Mouse (Mus musculus): ENCODE measurements around the gene Ulk4.
A peak's percentile ranks its signal among the peaks of the same experiment; 100 is the strongest.

Gene Ulk4

DNA sequence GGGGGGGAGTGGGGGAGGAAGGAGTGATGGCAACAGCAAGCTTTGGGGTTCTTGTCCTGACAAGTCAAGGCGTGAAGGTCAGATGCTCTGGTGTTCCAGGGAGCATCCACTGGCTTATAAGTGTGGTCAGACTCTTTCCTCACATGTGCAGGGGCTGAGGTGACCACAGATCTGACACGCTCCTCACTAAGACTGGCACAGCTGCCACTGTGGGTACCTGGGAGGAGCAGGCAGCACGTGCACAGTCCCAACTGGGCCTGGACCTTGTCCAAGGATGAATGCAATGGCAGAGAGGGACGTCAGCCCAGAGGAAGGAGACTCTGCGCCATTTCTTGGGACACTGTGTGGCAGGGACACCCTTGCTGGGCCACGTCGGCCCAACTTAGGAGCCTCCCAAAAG lies 295.2 kb downstream of the Ulk4 start:
- no peak for DNase-seq (ENCODE audit: low read depth)

DNA sequence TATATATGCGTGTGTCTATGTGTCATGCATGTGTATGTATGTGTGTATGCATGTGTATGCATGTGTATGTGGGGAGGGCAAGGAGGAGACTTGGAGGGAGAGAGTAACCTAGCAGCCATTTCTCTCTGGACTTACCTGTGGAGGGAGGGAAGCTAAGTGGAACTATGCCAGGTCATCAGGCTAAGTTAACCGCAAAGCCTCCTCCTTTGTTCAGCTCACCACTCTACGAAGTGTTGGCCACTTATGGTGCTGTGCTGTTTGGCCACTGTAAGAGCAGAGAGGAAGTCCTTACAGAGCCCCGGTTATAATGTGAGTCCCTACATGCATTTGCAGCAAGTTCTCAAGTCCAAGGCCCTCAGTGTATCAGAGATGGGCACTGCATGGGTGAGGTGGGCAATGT lies 300.1 kb downstream of the Ulk4 start:
- no peak for DNase-seq (ENCODE audit: low read depth)

DNA sequence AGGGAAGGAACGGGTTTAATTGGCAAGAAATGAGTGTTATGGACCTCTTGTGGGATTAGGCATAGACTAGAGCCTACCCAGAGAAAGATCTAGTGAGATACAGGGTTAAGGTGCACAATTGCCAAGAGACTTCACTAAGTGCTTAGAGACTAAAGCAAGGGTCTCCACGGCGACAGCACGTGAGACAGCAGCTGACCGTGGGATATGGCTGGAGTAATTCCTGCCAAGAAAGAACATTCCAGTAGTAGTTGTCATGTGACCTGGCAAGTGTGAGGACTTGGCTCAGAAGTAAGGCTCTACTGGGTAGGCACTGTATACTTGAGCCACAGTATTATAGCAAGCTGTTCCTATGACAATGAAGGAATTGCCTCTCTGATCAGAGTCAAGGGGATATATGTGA lies 300.8 kb downstream of the Ulk4 start:
- DNase-seq (ENCODE audit: low read depth), result no peak

DNA sequence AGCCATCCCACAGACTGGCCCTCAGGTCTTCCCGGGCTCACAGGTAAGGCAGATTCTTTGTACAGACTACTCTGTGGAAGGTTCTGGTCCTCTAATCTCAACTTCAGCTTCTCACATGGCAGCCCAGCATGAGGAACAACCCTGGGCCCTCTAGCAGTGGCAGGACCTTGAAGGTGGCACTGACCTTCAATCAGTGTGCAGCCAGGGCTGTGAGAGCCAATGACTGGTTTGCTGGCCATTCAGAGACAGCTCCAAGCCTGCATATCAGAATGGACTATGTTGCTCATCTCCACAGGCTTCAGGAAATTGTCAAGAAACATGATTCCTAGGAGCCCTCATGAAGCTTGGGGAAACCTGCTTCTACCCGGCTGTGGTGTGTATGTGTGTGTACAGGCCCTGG lies 302.8 kb downstream of the Ulk4 start:
- no peak for DNase-seq (ENCODE audit: low read depth)

DNA sequence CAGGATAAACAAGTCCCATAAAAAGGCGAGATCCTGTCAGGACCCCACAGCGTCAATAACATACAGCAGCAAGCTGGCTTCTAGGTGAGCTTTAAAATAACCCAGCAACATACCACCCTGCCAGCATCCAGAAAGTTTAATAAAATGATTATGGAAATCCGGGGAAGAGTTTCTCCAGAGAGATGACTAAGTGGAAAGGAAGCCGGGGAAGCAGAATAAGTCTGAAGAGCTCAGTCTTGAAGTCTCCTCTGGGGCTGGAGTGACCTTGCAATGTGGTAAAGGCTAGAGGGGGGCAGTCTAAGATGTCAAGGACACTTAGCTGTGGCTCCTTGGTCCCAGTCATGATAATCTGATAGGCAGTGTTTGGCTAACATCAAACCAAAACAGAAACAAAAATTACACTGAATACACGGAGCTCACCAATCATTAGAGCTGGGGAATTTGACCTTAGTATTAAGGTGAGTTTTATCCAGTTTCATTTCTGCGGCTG lies 303.9 kb downstream of the Ulk4 start:
- DNase-seq (ENCODE audit: low read depth), result no peak

DNA sequence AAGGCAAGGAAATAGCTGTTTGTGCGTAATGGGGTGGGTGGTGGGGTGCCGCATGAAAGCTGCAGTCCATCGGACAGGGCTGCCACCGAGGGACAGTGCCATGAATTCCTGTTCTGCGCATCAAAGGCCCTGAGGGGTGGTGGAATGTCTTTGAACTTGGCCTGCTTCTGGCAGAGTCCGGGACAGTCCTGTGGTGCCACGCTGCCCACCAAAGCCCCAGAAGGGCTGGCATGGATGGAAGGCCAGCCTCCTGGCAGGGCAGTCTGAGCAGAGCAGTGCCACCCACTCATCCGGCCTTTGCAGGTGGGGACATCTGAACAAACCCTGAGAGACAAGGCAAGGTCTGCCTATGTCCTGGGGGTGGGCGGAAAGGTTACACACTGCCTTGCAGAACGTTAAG lies 312.0 kb downstream of the Ulk4 start:
- DNase-seq (ENCODE audit: low read depth), result no peak

DNA sequence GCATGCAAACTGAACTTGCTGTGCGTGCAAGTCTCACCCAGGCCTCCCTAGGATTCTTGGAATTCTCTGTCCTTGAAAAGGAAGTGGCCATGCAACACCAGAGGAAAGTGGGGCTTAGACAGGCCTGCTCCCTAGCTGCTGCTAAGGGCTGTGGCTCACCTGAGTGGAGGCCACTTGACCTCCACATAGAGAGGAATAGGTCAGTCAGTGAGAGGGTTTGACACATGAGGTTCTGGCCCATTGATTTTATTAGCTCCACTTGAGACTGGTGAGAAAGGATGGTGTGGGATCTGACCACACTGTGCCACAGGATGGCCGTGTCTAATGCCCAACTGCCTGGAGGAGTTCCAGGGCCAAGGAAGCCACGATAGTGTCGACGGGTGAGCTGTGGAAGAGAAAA lies 312.8 kb downstream of the Ulk4 start:
- no peak for DNase-seq (ENCODE audit: low read depth)

DNA sequence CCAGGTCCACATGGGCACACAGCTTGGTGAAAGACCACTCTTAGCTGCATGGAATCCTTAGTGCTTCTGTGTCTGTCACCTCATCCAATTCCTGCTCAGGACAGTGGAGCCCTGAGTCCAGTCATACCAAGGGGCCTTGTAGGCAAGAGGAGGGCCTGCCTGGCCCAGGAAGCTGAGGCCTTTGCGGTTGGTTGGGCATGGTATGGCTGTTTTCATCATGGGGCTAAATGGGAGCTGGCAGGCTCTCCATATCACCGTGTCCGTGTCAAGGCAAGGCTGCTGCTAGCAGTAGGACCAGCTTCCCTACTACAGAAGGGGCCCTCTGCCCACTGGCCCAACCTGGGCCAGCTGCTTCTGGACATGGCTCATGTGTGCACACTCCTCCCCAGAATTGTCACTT lies 313.3 kb downstream of the Ulk4 start:
- no peak for DNase-seq (ENCODE audit: low read depth)

DNA sequence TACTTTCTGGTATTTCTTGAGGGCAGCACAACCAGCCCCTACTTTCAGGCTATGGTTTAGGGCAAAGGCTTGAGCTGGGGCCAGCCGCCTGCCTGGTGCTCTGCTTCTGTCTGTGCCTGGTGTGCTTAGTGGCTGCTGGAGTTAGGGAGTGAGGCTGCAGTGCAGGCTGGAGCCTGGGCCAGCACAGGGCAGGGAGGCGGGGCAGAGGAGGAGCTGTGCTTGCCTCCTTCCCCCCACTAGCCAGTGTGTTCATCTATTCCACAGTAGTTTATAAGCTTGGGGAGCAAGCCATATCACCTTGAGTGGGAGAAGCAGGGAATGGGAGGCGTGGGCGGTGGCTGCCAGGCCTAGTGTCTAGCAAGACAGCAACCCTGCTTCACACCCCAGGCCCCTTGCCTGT lies 313.9 kb downstream of the Ulk4 start:
- no peak for DNase-seq (ENCODE audit: low read depth)

DNA sequence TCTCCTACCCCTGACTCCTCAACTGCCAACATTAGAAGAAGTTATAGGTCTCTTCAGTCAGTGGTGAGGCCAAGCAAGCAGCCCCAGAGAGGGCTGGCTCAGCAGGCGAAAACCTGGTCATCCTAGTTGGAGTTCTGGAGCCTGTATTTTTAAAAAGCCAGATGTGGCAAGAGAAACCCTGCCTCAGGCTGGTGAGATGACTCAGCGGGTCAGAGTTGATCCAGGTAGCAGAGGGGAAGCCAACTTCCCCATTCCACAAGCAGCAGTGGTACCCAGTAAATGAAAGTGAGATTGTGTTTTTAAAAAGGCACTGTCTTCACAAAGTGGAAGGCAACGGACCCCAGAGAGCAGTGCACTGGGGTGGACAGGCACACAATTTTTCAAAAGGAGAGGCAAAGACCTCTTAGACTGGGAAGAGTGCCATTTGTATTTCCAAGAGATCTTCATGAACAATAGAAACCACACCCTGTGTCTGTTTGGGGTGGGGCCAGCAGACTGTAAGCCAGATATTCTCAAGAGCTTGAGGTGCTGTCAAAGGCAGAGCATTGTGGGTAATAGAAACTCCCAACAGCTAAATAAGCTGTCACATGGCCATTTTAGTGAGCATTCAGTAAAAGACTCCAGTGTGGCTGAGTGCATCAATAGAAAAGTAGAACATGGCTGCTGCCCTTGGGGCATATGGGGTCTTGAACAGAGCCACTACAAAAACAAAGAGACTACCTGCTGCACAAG lies 314.9 kb downstream of the Ulk4 start:
- peak; percentile 58 for DNase-seq (ENCODE audit: low read depth)

DNA sequence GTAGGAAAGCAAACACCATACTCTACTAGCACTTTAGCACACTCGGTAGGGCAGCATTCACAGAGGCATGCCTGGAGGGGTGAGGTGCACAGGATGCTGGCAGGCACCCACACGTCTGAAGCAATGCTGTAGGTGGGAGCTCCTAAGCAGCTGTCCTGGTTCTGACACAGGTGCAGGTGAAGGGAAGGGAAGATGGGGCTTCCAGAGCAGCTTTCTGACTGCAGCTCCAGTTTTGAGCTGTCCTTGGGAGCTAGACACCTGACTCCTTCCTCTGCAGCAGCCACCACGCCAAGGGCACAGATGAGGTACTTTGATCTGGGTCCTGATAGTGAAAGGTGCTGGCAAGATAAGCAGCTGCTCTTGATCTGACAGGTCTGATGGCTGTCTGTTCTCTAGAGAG lies 315.5 kb downstream of the Ulk4 start:
- DNase-seq (ENCODE audit: low read depth), result no peak

DNA sequence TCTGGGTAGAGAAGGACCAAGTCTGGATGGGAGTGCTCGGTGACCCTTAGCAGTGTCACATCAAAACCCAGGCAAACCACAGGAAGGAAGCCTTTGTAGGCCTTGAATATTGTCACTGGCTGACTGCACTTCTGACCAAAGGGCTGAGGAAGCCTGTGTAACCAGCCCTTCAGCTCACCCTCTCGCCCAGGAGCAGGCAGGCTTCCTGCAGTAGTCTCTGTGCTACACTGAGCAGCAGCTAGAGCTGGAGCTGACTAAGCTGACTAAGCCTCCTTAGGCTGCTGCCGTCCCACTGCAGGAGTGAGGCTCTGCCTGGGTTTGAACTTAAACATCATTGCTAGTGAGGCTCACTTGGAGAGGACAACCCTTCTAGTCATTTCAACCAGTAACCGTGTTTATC lies 316.4 kb downstream of the Ulk4 start:
- no peak for DNase-seq (ENCODE audit: low read depth)

DNA sequence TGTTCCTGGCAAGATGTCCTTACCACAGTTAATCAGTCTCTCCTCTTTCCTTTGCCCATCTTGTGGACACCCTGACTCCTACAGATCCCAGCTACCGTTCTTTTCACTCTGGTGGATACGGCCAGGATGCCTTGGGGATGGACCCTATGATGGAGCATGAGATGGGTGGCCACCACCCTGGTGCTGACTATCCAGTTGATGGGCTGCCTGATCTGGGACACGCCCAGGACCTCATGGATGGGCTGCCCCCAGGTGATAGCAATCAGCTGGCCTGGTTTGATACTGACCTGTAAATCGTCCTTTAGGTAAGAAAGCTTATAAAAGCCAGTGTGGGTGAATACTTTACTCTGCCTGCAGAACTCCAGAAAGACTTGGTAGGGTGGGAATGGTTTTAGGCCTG lies 317.8 kb downstream of the Ulk4 start:
- DNase-seq (ENCODE audit: low read depth), result no peak

DNA sequence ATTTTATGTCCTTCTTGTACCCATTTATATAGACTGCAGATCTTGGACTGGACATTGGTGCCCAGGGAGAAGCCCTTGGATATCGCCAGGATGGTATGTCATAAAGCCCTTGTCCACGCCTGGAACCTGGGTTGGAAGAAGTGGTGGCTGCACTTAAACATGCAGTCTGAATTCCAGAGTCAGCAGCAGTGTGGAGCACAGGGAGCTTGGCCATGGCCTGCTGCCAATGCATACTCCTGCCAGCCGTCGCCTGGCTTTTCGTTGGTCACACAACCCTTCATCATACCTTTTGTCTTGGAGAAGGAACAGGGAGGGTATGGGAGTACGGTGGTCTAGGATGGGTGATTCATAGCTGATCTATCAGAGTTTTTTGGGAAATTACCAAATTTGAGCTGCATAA lies 318.4 kb downstream of the Ulk4 start:
- no peak for DNase-seq (ENCODE audit: low read depth)

DNA sequence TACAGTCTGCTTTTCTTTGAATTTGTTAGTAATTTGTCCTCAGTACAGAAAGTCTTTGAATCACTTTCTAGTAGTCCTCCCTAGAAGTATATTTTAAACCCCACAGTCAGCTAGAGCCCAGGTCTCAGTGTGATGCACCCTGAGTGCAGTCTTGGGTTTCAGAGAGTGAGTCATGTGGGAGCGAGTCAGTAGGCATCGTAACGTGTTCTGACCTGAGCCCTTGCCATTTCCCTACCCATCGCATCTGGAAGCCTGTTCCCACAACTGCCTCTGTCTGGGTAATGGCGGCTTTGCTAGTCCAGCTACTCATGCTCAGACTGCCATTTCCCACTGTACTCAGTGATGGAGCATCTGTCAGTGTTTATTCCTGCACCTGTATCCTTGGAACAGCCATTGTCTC lies 318.9 kb downstream of the Ulk4 start:
- no peak for DNase-seq (ENCODE audit: low read depth)

DNA sequence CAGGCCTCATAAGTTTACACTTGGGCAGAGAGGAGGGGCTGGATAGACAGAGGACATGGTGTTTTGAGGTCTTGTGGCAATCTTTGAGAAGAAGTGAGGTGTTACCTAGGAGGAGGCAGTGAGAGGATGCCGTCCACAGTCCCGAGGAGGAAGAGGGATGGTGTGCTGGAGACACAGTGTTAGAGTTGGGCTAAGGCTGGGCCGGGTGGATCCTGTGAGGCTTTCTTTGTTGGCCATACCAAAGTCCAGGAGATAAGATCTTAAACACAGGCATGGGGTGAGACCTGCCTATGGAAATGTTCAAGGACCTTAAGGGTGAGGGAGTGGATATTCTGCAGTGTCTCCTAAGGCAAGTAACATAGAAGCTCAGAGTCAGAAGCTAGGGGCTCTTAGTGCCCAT lies 325.1 kb downstream of the Ulk4 start:
- DNase-seq (ENCODE audit: low read depth), result no peak

DNA sequence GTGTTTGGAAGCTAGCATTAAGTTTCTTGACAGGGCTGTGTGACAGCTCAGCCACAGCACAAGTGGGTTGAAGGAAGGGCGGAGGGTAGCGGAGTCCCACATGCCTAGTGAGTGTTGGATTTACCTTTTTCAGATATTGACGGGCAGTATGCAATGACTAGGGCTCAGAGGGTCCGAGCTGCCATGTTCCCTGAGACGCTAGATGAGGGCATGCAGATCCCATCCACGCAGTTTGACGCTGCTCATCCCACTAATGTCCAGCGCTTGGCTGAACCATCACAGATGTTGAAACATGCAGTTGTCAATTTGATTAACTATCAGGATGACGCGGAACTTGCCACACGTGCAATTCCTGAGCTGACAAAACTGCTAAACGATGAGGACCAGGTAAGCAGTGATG lies 326.2 kb downstream of the Ulk4 start:
- DNase-seq (ENCODE audit: low read depth), result no peak

DNA sequence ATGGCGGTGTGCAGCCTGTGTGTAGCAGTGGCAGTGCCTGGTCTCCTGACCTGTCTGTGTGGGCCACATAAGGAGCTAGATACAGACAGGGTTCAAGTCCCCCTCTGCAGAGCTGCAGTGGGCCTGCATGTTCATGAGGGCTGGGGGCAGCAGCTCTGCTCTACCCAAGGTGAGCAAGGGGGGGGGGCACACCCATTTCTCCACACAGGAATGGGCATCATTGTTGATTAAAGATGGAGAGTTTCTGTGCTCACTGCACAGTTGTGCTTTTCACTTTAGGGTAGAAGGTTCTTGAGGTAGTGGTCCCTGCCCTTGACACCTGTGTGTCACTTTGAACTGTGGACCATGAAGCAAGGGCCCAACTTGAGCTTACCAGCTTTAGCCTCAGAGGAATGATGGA lies 328.2 kb downstream of the Ulk4 start:
- DNase-seq (ENCODE audit: low read depth), result no peak

DNA sequence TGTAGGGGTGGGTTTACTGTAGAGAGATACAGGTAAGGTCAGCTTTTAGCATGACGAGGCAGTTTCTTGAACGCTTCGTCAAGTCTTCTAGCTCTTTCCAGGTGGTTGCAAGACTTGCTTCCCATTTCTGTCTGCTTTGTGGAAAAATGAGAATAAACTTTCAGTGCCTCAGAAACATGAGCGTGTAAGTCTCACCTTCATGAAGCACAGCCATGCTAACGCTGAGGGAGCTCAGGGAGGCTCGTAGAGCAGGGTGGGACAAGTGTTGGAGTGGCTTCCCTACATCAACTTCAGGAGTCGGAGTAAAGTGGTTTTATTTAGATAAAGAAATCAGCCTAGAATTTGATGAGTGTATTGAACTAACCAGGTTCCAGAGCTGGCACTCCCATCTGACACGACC lies 330.9 kb downstream of the Ulk4 start:
- no peak for DNase-seq (ENCODE audit: low read depth)

DNA sequence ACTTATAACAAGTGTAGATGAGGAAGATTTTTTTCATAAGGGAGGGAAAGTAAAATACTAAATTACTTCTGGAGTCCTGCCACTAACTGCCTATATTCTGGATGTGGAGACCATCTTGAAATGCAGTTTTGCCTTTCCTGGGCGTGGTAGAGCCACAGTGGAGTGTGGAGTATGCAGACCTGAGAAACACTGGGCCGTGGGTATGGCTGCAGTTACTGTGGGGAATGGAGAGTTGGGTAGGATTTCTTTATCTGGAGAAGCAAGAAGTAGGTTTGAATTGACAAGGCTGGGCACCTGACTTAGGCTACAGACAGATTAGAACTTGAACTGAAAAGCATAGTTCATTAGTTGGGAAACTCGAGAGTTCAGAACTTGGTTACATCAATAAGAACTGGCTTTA lies 332.8 kb downstream of the Ulk4 start:
- DNase-seq (ENCODE audit: low read depth), result no peak

DNA sequence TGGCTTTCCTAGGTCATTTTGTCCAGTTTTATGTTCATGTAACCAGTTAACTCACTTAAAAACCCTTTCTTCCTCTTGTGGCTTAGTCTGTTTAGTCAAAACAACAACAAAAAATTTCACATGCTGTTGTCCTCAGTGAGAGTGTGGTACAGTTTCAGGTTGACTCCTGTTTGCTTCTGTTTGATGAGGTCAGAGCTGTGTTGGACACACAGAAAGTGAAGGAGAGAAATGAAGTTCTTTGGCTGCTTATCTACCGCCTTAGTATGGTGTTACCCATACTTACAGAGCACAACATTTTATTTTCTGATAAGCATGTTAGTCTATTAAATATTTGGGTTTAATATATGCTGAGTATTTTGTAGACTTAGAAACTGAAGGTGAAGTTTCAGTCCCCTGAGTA lies 333.2 kb downstream of the Ulk4 start:
- DNase-seq (ENCODE audit: low read depth), result no peak

DNA sequence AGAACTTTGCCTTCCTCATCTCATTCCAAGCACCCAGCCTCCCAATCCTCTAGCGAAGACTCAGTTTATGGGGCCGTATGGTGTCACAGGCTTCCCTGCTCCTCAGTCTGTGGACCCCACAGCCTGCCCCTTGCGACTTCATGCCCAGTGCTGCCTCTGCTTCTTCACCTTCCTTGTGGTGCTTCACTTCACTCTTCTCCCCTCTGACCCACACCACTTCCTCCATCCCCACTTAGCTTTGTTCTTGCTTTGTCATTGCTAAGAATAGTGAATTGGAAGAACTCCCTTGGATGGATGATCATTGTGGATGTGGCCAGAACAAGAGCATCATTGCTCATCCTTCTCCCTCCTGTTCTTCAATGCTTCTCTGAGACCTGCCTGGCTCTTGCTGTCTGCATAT lies 336.1 kb downstream of the Ulk4 start:
- no peak for DNase-seq (ENCODE audit: low read depth)

DNA sequence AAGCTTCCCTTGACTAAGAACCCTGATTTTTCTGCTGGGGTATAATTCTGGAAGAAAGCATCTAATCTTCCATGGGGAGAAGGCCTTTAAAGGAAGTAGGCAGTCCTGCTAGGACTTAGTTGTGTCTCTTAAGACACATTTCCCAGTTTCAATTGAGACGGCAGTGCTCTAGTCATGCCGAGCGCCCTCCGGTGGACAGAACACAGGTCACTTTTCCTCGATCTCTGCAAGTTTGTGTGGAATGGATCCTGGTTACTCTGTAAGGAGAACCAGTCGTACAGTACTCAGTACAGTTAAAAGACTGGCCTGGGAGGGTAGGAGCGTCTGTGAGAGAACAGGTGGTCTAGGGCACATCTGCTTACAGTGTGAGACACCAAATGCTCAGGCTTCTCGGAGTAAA lies 340.6 kb downstream of the Ulk4 start:
- no peak for DNase-seq (ENCODE audit: low read depth)

DNA sequence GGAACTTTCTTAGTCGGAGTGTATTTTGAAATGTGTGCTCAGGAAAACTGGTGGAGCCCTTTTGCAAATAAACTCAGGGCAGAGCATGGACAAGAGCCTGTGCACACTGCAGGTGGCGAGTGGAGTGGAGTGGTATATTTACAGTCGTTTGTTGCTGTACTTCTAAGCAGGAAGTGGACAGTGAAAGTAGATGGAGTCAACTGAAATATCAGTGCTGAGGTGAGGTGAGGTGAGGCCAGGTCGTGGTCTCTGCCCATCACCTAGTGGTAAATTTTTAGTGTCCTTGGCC lies 341.4 kb downstream of the Ulk4 start:
- DNase-seq (ENCODE audit: low read depth), result no peak
